Mouse (Mus musculus) ES-E14 (cell line): ENCODE measurements at regions not wholly inside any gene's neighbourhood (a gene's known extent, or its start where the extent isn't known, plus 50 kb on each side); places are given as distances from the start of the nearest gene placed in this dataset.

Experiments
- DNase-seq: peaks from one replicate; pipeline ENCODE4 v3.0.0-alpha.2; 2013; ENCODE audit warnings: low read depth, low spot score
- H3K27ac ChIP-seq: 2 replicates; pipeline ENCODE4 v1.5.1; 2012; ENCODE audit warnings: low read depth, mild to moderate bottlenecking, low read length, moderate library complexity, mixed read lengths; ENCODE audit not compliant: poor library complexity, insufficient read depth, severe bottlenecking
- H3K36me3 ChIP-seq: 2 replicates; pipeline ENCODE4 v1.6.1; 2012; ENCODE audit warnings: mild to moderate bottlenecking, low read length, moderate library complexity, mixed read lengths; ENCODE audit not compliant: control insufficient read depth, poor library complexity, insufficient read depth, severe bottlenecking
- H3K4me1 ChIP-seq, 2 experiments: fragments of 150-350 bp in 1 of 2; sonication (generic) in 1 of 2; 2 replicates each; pipeline ENCODE4 v1.6.1; 2012; ENCODE audit warnings: low read length in 2 of 2, mild to moderate bottlenecking in 1 of 2, mixed read lengths in 1 of 2; ENCODE audit not compliant: control insufficient read depth in 2 of 2, insufficient read depth in 2 of 2, poor library complexity in 1 of 2
- H3K4me3 ChIP-seq, 2 experiments: fragments of 150-350 bp in 1 of 2; sonication (generic) in 1 of 2; 2 replicates each; pipeline ENCODE4 v1.5.1; 2012; ENCODE audit warnings: low read length in 2 of 2, low read depth in 1 of 2, mild to moderate bottlenecking in 1 of 2, mixed read lengths in 1 of 2; ENCODE audit not compliant: insufficient read depth in 1 of 2, poor library complexity in 1 of 2, severe bottlenecking in 1 of 2
- H3K9ac ChIP-seq: 2 replicates; pipeline ENCODE4 v1.6.1; 2012; ENCODE audit warnings: low read depth, mild to moderate bottlenecking, low read length, mixed read lengths; ENCODE audit not compliant: poor library complexity, insufficient read depth, severe bottlenecking
- H3K9me3 ChIP-seq: fragments of 150-350 bp; sonication (generic); 2 replicates; pipeline ENCODE4 v1.6.1; 2012; ENCODE audit warnings: low read depth, mild to moderate bottlenecking, low read length; ENCODE audit not compliant: control insufficient read depth, insufficient read depth
- CHD2 ChIP-seq: IDR thresholded peaks from 2 replicates; pipeline ENCODE4 v1.6.1; 2014; ENCODE audit warnings: mild to moderate bottlenecking, low read depth, low read length, inconsistent platforms
- HCFC1 ChIP-seq: IDR thresholded peaks from 2 replicates; pipeline ENCODE4 v1.6.1; 2012; ENCODE audit warnings: low read length, inconsistent platforms, borderline replicate concordance; ENCODE audit not compliant: insufficient read depth
- MAFK ChIP-seq: IDR thresholded peaks from 2 replicates; pipeline ENCODE4 v1.6.1; 2014; ENCODE audit warnings: mild to moderate bottlenecking, low read depth, low read length, inconsistent platforms; ENCODE audit not compliant: insufficient read depth
- ZC3H11A ChIP-seq: IDR thresholded peaks from 2 replicates; pipeline ENCODE4 v1.6.1; 2012; ENCODE audit warnings: low read depth, mild to moderate bottlenecking, inconsistent platforms, low read length, borderline replicate concordance
- ZNF384 ChIP-seq: IDR thresholded peaks from 2 replicates; pipeline ENCODE4 v1.6.1; 2012; ENCODE audit warnings: low read depth, low read length, inconsistent platforms
- in situ Hi-C, 2 experiments: fragments of 600-800 bp; cut with MboI; formaldehyde crosslinking; loops; one replicate each; pipeline ENCODE4 v1.15.1; 2025; ENCODE audit warnings: low sequenced_read_pairs in 2 of 2, inconsistent platforms in 1 of 2; ENCODE audit not compliant: unreplicated experiment in 2 of 2

GRCm38 (mm10) chr6:60217840-60218239, 611.8 kb downstream of the Snca start:
- H3K36me3 ChIP-seq = no peaks in the 10 kb centered on the region
- H3K9me3 ChIP-seq = no peaks in the 10 kb centered on the region
- no peak overlapping the region for H3K4me3 ChIP-seq
- no peak for TF ChIP-seq MAFK
- TF ChIP-seq CHD2 = peak; percentile 76; the same call in 1 of the 2 replicates
- H3K4me1 ChIP-seq = peaks cover 0 to 3% of the 10 kb centered on the region in 2 experiments; a peak in 2 of 4 replicates
- DNase-seq = peak; percentile 44
- H3K9ac ChIP-seq = no peak overlapping the region
- H3K27ac ChIP-seq = no peak overlapping the region
- in situ Hi-C loops = no loop called here

DNA sequence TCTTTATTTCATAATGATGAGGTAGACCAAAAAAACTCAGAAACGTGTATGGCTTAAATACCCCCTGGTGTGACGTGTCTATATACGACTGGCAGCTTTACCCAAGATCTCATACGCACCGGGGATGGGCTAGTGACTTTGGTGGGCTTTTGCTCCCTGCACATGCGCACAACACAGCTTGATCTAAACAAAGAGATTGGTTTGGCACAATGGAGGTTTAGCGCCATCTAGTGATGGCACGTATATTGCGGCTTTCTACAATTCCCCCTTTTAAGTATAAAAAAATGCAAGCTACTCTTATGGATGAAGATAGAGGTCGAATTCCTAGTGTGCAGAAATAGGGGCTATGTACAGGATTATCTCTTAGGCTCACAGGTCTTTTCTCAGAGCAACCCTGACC, 628.1 kb downstream of the Snca start:
- Histone ChIP-seq H3K36me3 (no peaks in the 10 kb centered on the region), H3K9ac (no peak overlapping the region), H3K4me3 (no peak overlapping the region), H3K9me3 (peaks cover 2% of the 10 kb centered on the region; the same call in 1 of the 2 replicates), H3K27ac (no peak overlapping the region), H3K4me1 (no peaks in the 10 kb centered on the region)
- in situ Hi-C loops = no loop called here
- peak; percentile 71 for DNase-seq
- TF ChIP-seq ZNF384 (0 out of 2 replicates have a peak, but pooled peaks have one; percentile 37), HCFC1 (no peak), CHD2 (no peak), MAFK (no peak), ZC3H11A (0 out of 2 replicates have a peak, but pooled peaks have one; percentile 60)
